Mouse (Mus musculus) heart, adult 2 months (tissue): ENCODE measurements around the gene Ldhc.

Experiments used
- CTCF ChIP-seq: fragments of 200-600 bp; IDR thresholded peaks from 2 replicates; pipeline ENCODE4 v1.8.1; 2022; ENCODE audit warnings: antibody characterized with exemption, mild to moderate bottlenecking, moderate library complexity
- POLR2A ChIP-seq: fragments of 200-500 bp; IDR thresholded peaks from 2 replicates; pipeline ENCODE4 v1.6.1; 2011; ENCODE audit warnings: mild to moderate bottlenecking, low read depth, low read length, control low read depth; ENCODE audit not compliant: insufficient read depth

GRCm38 (mm10) chr7:46831693-46832092, 29.3 kb upstream of the Ldhc start:
- TF ChIP-seq POLR2A (no peak), CTCF (no peak)
